Mouse (Mus musculus) liver, embryonic 14.5 days (tissue): ENCODE results near the gene Hacd4.

Source experiments
- CTCF ChIP-seq: IDR thresholded peaks from 2 replicates; pipeline ENCODE4 v1.5.1; 2016; ENCODE audit warnings: antibody characterized with exemption, low read depth, control low read depth
- EP300 ChIP-seq: IDR thresholded peaks from 2 replicates; pipeline ENCODE4 v1.6.1; 2016; ENCODE audit warnings: antibody characterized with exemption, low read depth

GRCm38 (mm10) chr4:88461315-88461714 lies 22.6 kb upstream of the Hacd4 start:
- TF ChIP-seq CTCF (no peak), EP300 (no peak)
